Mouse (Mus musculus) spleen, embryonic (tissue): Measurements from ENCODE around the gene Osbpl9.

ENCODE experiments used
- CTCF ChIA-PET: fragments of 350-600 bp; sonication (Branson Sonifier 250); formaldehyde crosslinking; loops from one replicate; lab custom pipeline; 2022; lab: Charles Lee

The Osbpl9 gene

DNA sequence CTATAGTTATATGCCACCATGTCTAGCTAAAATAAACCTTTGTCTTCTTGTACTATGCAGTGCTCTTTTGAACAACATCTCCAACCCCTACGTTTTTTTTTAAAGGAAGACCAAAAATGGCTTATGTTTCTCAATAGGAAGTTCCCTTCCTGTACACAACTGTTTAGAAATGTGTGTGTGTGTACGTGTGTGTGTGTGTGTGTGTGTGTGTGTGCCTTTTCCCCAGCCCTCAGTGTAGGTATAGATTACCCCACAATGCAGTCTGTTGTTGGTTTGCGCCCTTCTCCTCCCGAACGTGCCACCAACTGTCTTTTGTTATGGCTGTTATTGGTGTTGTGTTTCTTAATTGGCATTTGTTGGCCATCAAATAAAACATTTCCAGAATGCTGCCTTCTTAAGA, 5.5 kb upstream of the Osbpl9 start:
- CTCF ChIA-PET: interaction anchor here (1.0 kb wide), 1 partner anchor 30 kb away, joined by 3 read pairs; no protein-coding TSS in a partner anchor

DNA sequence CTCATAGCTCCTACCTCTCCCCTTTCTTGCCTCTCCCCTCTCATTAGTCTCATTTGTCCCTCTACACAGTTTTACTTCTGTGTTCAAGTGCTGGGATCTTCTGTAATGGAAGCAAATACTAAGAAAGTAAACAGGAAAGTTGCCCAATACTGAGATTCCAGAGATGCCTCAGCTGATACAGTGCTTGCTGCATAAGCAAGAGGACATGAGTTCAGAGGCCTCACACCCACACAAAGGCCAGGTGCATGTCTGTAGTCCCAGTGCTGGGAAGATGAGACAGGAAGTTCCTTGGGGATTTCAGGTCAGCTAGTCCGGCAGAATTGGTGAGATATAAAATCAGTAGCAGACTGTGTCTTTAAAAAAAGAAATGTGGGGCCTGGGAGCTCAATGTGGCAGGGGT, 2.3 kb upstream of the Osbpl9 start:
- CTCF ChIA-PET: no interaction called here

DNA sequence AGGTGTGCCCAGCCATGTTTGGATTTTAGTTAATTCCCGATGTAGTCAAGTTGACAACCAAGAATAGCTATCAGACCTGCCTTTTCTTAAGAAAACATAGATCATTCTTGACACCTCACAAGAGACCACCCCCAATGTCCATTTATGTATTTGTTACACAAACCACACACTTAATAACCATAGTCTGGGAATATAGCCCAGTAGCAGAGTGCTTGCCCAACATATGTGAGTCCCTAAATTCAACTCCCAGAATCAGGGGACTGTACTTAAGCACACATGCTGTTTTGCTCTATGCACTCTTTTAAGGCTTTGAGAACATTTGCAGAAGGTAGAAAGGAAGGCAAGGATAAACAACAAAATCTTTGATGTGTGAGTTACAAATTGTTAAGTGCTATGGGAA, 1.9 kb upstream of the Osbpl9 start:
- CTCF ChIA-PET: no interaction called here

GRCm38 (mm10) chr4:109199069-109199468, 3.0 kb downstream of the Osbpl9 start:
- CTCF ChIA-PET: no interaction called here

GRCm38 (mm10) chr4:109195900-109196629, 6.0 kb downstream of the Osbpl9 start:
- CTCF ChIA-PET: no interaction called here

DNA sequence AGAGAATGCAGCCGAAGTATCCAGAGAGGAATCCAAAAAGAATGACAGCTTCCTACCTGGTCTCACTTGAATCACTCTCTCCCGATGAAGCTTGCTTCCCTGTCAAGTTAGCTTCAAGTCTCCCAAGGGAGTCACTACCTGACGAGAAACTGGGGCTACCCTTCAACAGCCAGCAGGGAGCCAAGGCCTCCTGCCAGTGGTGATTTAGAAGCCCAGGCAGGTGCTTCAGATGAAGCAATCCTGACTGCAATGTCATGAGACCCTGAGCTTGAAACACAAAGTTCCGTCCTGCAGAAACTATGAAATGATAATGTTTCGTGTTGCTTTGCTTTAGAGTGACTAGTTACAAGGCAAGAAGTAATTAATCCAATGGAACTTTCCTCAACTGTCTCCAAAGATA, 8.2 kb downstream of the Osbpl9 start:
- CTCF ChIA-PET: no interaction called here

GRCm38 (mm10) chr4:109191598-109191997, 10.5 kb downstream of the Osbpl9 start:
- CTCF ChIA-PET: no interaction called here

GRCm38 (mm10) chr4:109185616-109186405, 16.3 kb downstream of the Osbpl9 start:
- CTCF ChIA-PET: no interaction called here

DNA sequence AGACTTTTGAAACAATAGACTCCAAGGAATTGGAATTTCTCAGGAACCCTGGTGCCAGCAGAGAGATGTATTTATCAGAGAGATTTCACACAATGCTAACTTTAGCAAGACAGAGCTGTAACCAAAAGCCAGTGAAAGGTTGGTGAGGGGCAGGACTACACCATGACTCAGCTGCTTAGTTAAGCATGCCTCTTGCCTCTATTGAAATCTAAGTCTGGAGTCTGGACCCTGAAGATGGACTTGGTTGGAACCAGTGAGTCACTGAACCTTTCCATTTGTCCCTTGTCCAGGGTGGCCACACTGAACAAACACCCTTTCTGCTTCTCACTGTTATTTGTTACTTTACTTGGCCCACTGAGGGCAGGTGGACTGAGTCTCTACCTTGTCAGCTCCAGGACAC, 26.4 kb downstream of the Osbpl9 start:
- CTCF ChIA-PET: no interaction called here

GRCm38 (mm10) chr4:109173775-109174440, 28.2 kb downstream of the Osbpl9 start:
- CTCF ChIA-PET: interaction anchor here (0.7 kb wide), 1 partner anchor 25 kb away, joined by 3 read pairs; no protein-coding TSS in a partner anchor

DNA sequence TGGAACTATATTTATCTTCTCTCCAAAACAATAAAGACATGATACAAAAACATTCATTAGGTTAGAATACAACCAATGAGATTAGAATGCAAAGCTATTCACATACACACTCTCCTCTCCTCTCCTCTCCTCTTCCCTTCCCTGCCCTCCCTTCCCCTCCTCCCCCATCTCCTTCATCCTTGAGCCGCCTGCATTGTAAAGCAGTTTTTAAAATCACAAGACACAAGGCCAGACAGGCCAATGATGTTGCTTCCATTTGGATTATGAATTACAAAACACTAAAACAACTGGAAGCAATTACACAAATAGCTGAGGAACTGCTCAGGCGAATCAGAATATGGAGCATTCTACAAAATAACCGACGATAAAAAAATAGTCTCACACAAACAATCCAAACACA, 28.7 kb downstream of the Osbpl9 start:
- CTCF ChIA-PET: no interaction called here

GRCm38 (mm10) chr4:109165521-109166173, 36.4 kb downstream of the Osbpl9 start:
- CTCF ChIA-PET: interaction anchor here (0.7 kb wide), 1 partner anchor 14 kb away, joined by 7 read pairs; no protein-coding TSS in a partner anchor

DNA sequence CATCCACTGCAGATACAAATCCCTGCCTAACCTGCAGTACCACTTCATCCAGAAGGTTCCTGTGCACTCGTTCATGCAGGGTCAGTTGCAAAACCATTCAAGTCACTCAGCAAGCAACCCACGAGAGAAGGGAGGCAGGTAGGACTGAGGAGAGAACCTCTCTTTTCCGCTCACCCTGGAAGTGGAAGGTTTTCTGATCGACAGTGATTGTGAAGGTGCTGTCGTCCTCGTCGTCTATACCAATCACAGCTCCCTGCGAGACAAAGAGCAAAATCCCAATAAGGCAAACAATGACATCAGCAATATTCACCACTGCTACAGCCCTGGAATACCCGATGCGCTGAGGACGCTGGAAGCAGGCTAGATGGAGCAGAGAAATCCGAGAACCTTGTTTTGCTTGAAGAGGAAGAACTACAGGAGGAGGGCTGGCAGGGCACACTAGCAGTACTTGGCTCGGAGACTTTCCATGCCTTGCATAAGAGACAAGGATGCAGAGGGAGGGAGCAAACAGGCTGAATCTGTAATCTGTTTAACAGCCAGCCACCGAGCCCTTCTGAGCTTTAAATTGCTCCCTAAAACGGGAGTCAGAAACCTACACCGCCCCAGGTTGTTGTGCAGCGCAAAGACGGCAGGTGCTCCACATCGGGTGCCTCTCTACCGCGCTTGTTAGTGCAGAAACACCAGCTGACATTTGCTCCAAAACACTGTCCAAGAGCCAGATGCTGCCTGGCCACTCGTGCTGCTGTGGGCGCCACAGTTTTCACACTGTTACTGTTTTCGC, 45.4 kb downstream of the Osbpl9 start:
- CTCF ChIA-PET: no interaction called here

DNA sequence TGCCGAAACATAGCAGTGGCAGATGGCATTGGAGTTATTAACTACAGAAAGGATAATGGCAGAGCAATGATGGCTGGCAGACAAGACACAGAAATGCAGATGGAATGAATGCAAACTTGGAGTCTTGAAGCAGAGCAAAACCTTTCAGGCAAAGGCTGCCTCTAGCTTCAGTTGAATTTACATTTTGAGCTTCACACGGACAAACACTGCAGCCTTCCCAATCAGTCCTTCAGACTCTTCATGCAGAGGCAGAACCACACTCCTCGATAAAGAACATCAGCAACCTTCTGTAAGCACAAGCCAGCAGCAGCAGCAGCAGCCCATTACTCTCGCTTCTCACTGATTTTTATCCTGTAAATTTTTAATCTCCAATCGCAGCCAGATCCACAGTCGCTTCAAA, 46.0 kb downstream of the Osbpl9 start:
- CTCF ChIA-PET: no interaction called here

- CTCF ChIA-PET: interaction anchor here (0.6 kb wide), 2 partner anchors 9 to 317 kb away, joined by 4 to 5 read pairs; partner anchors contain the start of gene Btf3l4
Measured at GRCm38 (mm10) chr4:109150214-109150613, 51.9 kb downstream of the Osbpl9 start.

DNA sequence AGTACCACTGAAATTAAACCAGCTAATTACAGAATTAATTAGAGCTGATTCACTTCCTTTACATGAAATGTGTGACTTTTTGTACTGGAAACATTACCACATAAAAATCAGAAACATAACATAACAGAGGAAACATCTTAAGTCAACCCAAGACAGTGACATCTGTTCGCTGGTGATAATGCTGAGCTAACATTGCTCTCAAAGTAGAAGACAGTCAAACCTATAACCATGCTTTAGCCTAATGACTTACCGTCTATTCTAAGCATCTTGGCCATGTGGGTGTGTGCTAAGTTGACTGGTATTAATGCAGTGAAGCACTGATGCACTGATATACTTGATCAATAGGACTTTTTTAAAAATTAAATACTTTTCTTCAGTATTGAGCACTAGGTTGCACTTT, 52.7 kb downstream of the Osbpl9 start:
- CTCF ChIA-PET: interaction anchor here (0.6 kb wide), 1 partner anchor 316 kb away, joined by 5 read pairs; the partner anchor contains the start of gene Btf3l4

DNA sequence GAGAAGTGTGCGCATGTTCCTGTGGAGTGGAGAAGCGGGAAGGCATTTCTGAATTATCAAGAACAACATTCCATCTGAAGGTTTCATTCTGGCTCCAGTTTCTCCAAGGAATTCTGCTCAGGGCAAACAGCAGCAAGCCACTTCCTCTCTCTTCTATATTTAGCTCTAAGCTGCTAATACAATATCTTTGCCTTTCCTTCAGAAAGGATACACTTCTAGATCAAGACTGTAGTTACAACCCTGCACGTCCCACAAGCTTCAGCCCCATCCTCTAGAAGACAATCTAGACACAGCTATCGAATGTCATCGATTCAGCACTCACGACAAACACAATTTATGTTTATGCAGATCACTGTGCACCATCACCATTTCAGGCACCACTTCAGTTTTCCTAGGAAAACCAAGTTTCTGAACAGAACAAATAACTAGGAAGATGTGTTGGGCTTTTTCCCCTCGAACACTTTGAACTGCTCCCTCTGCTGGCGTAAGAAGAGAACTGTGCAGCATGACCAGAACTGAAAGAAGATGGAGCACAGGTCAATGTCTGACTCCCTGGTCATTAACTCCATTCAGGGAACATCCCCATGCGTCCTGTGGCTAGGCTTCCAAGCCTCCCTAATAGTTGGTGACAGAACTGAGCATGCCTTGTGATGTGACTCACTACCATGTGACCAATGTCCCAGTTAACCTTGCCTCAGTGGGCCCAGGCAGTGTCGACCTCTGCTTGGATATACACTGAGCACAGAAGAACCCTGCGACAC, 54.6 kb downstream of the Osbpl9 start:
- CTCF ChIA-PET: interaction anchor here (0.6 to 0.7 kb wide), 3 partner anchors 46 to 114 kb away, joined by 3 to 4 read pairs (median 3); no protein-coding TSS in a partner anchor

DNA sequence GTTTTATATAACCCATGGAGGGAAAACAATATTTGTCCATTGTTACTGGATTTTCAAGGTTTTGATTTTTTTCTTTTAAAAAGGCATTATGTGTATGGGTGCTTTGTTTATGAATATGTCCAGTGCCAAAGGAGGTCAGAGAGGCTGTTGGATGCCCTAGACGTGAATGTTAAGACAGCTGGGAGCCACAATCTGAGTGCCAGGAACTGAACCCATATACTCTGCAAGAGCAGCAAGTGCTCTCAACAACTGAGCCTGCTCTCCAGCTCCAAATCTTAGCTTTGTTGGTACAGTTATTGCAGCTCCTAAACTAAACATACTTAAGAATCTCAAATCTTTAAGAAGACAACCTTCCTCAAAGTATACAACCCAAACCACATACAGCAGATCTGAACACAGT, 59.0 kb downstream of the Osbpl9 start:
- CTCF ChIA-PET: no interaction called here

DNA sequence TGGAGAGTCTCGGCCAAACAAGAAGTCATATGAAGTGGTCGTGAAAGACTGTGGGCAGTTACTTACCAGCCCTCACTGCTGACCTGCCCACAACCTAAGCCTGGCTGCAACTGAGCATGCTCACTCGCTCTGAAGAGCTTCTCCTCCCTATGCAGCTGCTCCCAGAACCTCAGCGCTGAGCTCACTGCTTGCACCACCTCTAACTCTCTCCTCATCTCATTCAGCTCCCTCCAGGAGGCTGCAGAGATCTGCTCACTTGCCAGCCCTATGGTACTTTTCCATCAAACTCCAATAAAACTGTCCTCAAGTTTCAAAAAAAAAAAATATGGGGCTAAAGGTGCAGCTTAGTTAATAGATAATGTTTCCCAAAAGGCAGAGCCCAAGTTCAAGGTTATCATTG, 63.5 kb downstream of the Osbpl9 start:
- CTCF ChIA-PET: no interaction called here
